Mouse (Mus musculus) limb, embryonic 11.5 days (tissue): ENCODE data around the gene Bbs7. TPM values are rescaled to one million over a fixed set of nuclear protein-coding genes. Genes with fewer than 3 reads are reported as not detected.

ENCODE experiments used
- ATAC-seq: fragments of 200-750 bp; cut with Nextera tagmentation; 2 replicates; pipeline ENCODE4 v1.8.0; 2017; ENCODE audit warnings: low read depth; ENCODE audit not compliant: insufficient number of reproducible peaks, low FRiP score, low TSS enrichment
- DNase-seq: peaks from one replicate; pipeline ENCODE4 v3.0.0-alpha.2; 2015; ENCODE audit warnings: low spot score
- H3K27ac ChIP-seq: fragments of 300-500 bp; sonication (generic); replicated peaks from 2 replicates; pipeline ENCODE4 v1.5.1; 2014; ENCODE audit warnings: low read depth, mild to moderate bottlenecking, low read length
- H3K27me3 ChIP-seq: fragments of 300-500 bp; sonication (generic); 2 replicates; pipeline ENCODE4 v1.6.1; 2014; ENCODE audit warnings: mild to moderate bottlenecking, low read length, mixed read lengths; ENCODE audit not compliant: control insufficient read depth, insufficient read depth
- H3K36me3 ChIP-seq: fragments of 300-500 bp; sonication (generic); 2 replicates; pipeline ENCODE4 v1.6.1; 2014; ENCODE audit warnings: mild to moderate bottlenecking, low read length, moderate library complexity, mixed read lengths; ENCODE audit not compliant: control insufficient read depth, insufficient read depth
- H3K4me1 ChIP-seq: fragments of 300-500 bp; sonication (generic); 2 replicates; pipeline ENCODE4 v1.6.1; 2014; ENCODE audit warnings: low read length, mixed read lengths; ENCODE audit not compliant: control insufficient read depth, insufficient read depth
- H3K4me2 ChIP-seq: fragments of 300-500 bp; sonication (generic); 2 replicates; pipeline ENCODE4 v1.6.1; 2014; ENCODE audit warnings: low read depth, mild to moderate bottlenecking, moderate library complexity; ENCODE audit not compliant: severe bottlenecking
- H3K4me3 ChIP-seq: fragments of 300-500 bp; sonication (generic); 2 replicates; pipeline ENCODE4 v1.5.1; 2014; ENCODE audit warnings: low read depth, low read length
- H3K9ac ChIP-seq: fragments of 300-500 bp; sonication (generic); 2 replicates; pipeline ENCODE4 v1.6.1; 2014; ENCODE audit warnings: mild to moderate bottlenecking, low read length
- H3K9me3 ChIP-seq: fragments of 300-500 bp; sonication (generic); 2 replicates; pipeline ENCODE4 v1.6.1; 2016; ENCODE audit warnings: low read length; ENCODE audit not compliant: control insufficient read depth
- WGBS: fragments of 180-500 bp; shearing (Covaris S2); extraction: QIAGEN DNeasy Blood & Tissue Kit; methylation state at CpG from one replicate; pipeline ENCODE4 v1.1.7; 2014; 5-methylcytosine and 5-hydroxymethylcytosine counted together
- polyA plus RNA-seq: library from polyadenylated mRNA; unstranded; fragments of >200 nt; fragmentation: Nextera tagmentation; extraction: Ambion mirVana; gene quantifications from 2 replicates; pipeline ENCODE4 v1.2.1, GENCODE M21; 2014

Gene Bbs7
- polyA plus RNA-seq, 1 experiment from 2014 or later: 20.8 TPM

GRCm38 (mm10) chr3:36530781-36531180 is 82.5 kb downstream of the Bbs7 start:
- 81% methylated on average over 5 of the region's 5 CpGs for WGBS
- Histone ChIP-seq H3K4me3 (no peak overlapping the region), H3K27ac (no peak overlapping the region), H3K27me3 (no peaks in the 10 kb centered on the region), H3K36me3 (no peaks in the 10 kb centered on the region), H3K9me3 (no peaks in the 10 kb centered on the region), H3K4me1 (no peaks in the 10 kb centered on the region), H3K9ac (no peak overlapping the region), H3K4me2 (no peak overlapping the region)
- DNase-seq (no peak), ATAC-seq (no peak)

GRCm38 (mm10) chr3:36530345-36530744 is 82.9 kb downstream of the Bbs7 start:
- H3K9ac ChIP-seq: no peak overlapping the region
- H3K27me3 ChIP-seq: no peaks in the 10 kb centered on the region
- ATAC-seq (no peak), DNase-seq (no peak)
- no peaks in the 10 kb centered on the region for H3K36me3 ChIP-seq
- no peak overlapping the region for H3K4me3 ChIP-seq
- no peaks in the 10 kb centered on the region for H3K4me1 ChIP-seq
- no peak overlapping the region for H3K4me2 ChIP-seq
- WGBS: 82% methylated on average over 6 of the region's 6 CpGs
- no peak overlapping the region for H3K27ac ChIP-seq
- no peaks in the 10 kb centered on the region for H3K9me3 ChIP-seq

- Histone ChIP-seq H3K9me3 (no peaks in the 10 kb centered on the region), H3K4me1 (no peaks in the 10 kb centered on the region), H3K4me2 (no peak overlapping the region), H3K36me3 (no peaks in the 10 kb centered on the region), H3K4me3 (no peak overlapping the region), H3K27ac (no peak overlapping the region), H3K27me3 (peaks cover 31% of the 10 kb centered on the region), H3K9ac (no peak overlapping the region)
- DNase-seq: no peak
- 88% methylated on average over 3 of the region's 3 CpGs for WGBS
- ATAC-seq: no peak
These were observed 88.8 kb downstream of the Bbs7 start for GRCm38 (mm10) chr3:36524466-36524865.

Other genes with a start within 250 kb of the Bbs7 start
- gene Anxa5, start 137.6 kb downstream of the Bbs7 start, polyA plus RNA-seq: 113 and 132 TPM in 2 replicates
- gene 1810062G17Rik, start 137.5 kb downstream of the Bbs7 start, polyA plus RNA-seq: 0.43 and 0.61 TPM in 2 replicates
- not detected in 2 replicates for gene Gm11549, start 91.7 kb downstream of the Bbs7 start, polyA plus RNA-seq
- 81.4 and 92.2 TPM in 2 replicates for gene Exosc9, start 60.9 kb downstream of the Bbs7 start, polyA plus RNA-seq
- 277 and 284 TPM in 2 replicates for gene Ccna2, start 41.3 kb downstream of the Bbs7 start, polyA plus RNA-seq
- 3.3 and 5.0 TPM in 2 replicates for gene Trpc3, start 76.7 kb upstream of the Bbs7 start, polyA plus RNA-seq
- 44.0 and 57.1 TPM in 2 replicates for gene 4932438A13Rik, start 249.6 kb upstream of the Bbs7 start, polyA plus RNA-seq